Mouse (Mus musculus) lung, postnatal 0 days (tissue): Measurements from ENCODE around the gene C1rl. TPM values are rescaled to one million over a fixed set of nuclear protein-coding genes. Genes with fewer than 3 reads are reported as not detected.

ENCODE experiments used
- ATAC-seq: fragments of 200-750 bp; cut with Nextera tagmentation; 2 replicates; pipeline ENCODE4 v1.8.0; 2017; ENCODE audit warnings: moderate library complexity
- DNase-seq: peaks from one replicate; pipeline ENCODE4 v3.0.0-alpha.2; 2016; ENCODE audit warnings: low spot score
- H3K27ac ChIP-seq: fragments of 300-500 bp; sonication (generic); 2 replicates; pipeline ENCODE4 v1.5.1; 2014; ENCODE audit warnings: antibody characterized with exemption, mild to moderate bottlenecking, low read length, mixed read lengths
- H3K27me3 ChIP-seq: fragments of 300-500 bp; sonication (generic); replicated peaks from 2 replicates; pipeline ENCODE4 v1.6.1; 2014; ENCODE audit warnings: low read length, mixed read lengths; ENCODE audit not compliant: insufficient read depth
- H3K36me3 ChIP-seq: fragments of 300-500 bp; sonication (generic); 2 replicates; pipeline ENCODE4 v1.6.1; 2014; ENCODE audit warnings: low read length, mixed read lengths; ENCODE audit not compliant: insufficient read depth
- H3K4me1 ChIP-seq: fragments of 300-500 bp; sonication (generic); 2 replicates; pipeline ENCODE4 v1.6.1; 2014; ENCODE audit warnings: antibody characterized with exemption, low read depth, low read length, mixed read lengths; ENCODE audit not compliant: insufficient read depth
- H3K4me2 ChIP-seq: fragments of 300-500 bp; sonication (generic); replicated peaks from 2 replicates; pipeline ENCODE4 v1.6.1; 2014; ENCODE audit warnings: low read depth, mild to moderate bottlenecking, low read length, moderate library complexity, mixed read lengths
- H3K4me3 ChIP-seq: fragments of 300-500 bp; sonication (generic); 2 replicates; pipeline ENCODE4 v1.5.1; 2014; ENCODE audit warnings: low read depth, low read length
- H3K9ac ChIP-seq: fragments of 300-500 bp; sonication (generic); replicated peaks from 2 replicates; pipeline ENCODE4 v1.6.1; 2014; ENCODE audit warnings: low read depth, mild to moderate bottlenecking
- H3K9me3 ChIP-seq: fragments of 300-500 bp; sonication (generic); 2 replicates; pipeline ENCODE4 v1.6.1; 2016; ENCODE audit warnings: low read length, mixed read lengths
- CTCF ChIP-seq: IDR thresholded peaks from 2 replicates; pipeline ENCODE4 v1.5.1; 2016; ENCODE audit warnings: antibody characterized with exemption, mild to moderate bottlenecking
- EP300 ChIP-seq: IDR thresholded peaks from 2 replicates; pipeline ENCODE4 v1.6.1; 2016; ENCODE audit warnings: antibody characterized with exemption, mild to moderate bottlenecking, control low read depth
- WGBS: fragments of 180-500 bp; shearing (Covaris S2); extraction: QIAGEN DNeasy Blood & Tissue Kit; methylation state at CpG from one replicate; pipeline ENCODE4 v1.1.7; 2014; 5-methylcytosine and 5-hydroxymethylcytosine counted together
- polyA plus RNA-seq: library from polyadenylated mRNA; unstranded; fragments of >200 nt; fragmentation: Nextera tagmentation; extraction: Ambion mirVana; gene quantifications from 2 replicates; pipeline ENCODE4 v1.2.1, GENCODE M21; 2015

The C1rl gene
- polyA plus RNA-seq, 1 experiment from 2014 or later, result 1.5 TPM

GRCm38 (mm10) chr6:124476796-124477195 lies 16.1 kb upstream of the C1rl start:
- Histone ChIP-seq H3K4me3 (no peak overlapping the region), H3K27ac (no peak overlapping the region), H3K9me3 (no peaks in the 10 kb centered on the region), H3K9ac (no peak overlapping the region), H3K27me3 (no peaks in the 10 kb centered on the region), H3K4me1 (peaks cover 2% of the 10 kb centered on the region; the same call in 1 of the 2 replicates), H3K36me3 (no peaks in the 10 kb centered on the region), H3K4me2 (no peak overlapping the region)
- DNase-seq (no peak), ATAC-seq (no peak)
- TF ChIP-seq EP300, result no peak
- TF ChIP-seq CTCF, result no peak
- WGBS, result 76% methylated on average over 11 of the region's 11 CpGs

DNA sequence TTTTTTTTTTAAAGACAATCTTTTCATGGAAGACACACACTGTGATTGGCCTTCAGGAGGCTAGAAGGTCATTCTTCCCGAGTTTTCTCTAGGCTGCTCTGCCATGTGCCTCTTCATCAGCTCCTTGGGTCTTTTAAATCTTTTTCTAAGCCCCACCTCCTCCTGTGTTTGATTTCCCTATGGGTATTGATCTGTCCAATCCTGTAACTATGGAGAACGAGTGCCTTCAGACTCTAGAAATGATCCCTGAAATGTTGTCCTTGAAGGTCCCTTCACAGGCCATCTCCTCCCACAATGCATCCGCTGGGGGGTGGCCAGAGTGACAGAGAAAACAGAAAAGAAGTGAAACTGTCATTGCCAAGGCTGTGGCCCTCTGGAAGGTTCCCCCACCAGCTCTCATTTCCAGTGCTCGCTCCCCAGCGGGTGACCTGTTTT lies 15.7 kb upstream of the C1rl start:
- H3K27ac ChIP-seq, result 0 out of 2 replicates have a peak overlapping the region, but pooled peaks have one; percentile 45
- H3K9ac ChIP-seq, result no peak overlapping the region
- no peak overlapping the region for H3K4me2 ChIP-seq
- H3K4me3 ChIP-seq, result no peak overlapping the region
- H3K36me3 ChIP-seq, result no peaks in the 10 kb centered on the region
- DNase-seq (no peak), ATAC-seq (no peak)
- WGBS, result 61% methylated on average over 5 of the region's 5 CpGs
- H3K4me1 ChIP-seq, result peaks cover 2% of the 10 kb centered on the region; the same call in 1 of the 2 replicates
- no peaks in the 10 kb centered on the region for H3K27me3 ChIP-seq
- H3K9me3 ChIP-seq, result no peaks in the 10 kb centered on the region
- no peak for TF ChIP-seq CTCF
- no peak for TF ChIP-seq EP300

- Histone ChIP-seq H3K4me3 (no peak overlapping the region), H3K9me3 (no peaks in the 10 kb centered on the region), H3K4me1 (peaks cover 2% of the 10 kb centered on the region; the same call in 1 of the 2 replicates), H3K27ac (peak overlapping the region; percentile 45; the same call in 1 of the 2 replicates), H3K27me3 (no peaks in the 10 kb centered on the region), H3K9ac (no peak overlapping the region), H3K36me3 (no peaks in the 10 kb centered on the region), H3K4me2 (peak overlapping the region; percentile 12; the same call in 1 of the 2 replicates)
- DNase-seq (peak; percentile 94), ATAC-seq (peak; percentile 83)
- 24% methylated on average over 17 of the region's 17 CpGs for WGBS
- no peak for TF ChIP-seq EP300
- no peak for TF ChIP-seq CTCF
Measured at GRCm38 (mm10) chr6:124477922-124478651, 14.8 kb upstream of the C1rl start.

GRCm38 (mm10) chr6:124478874-124479572 lies 13.9 kb upstream of the C1rl start:
- DNase-seq, result no peak
- TF ChIP-seq CTCF (no peak), EP300 (no peak)
- Histone ChIP-seq H3K36me3 (no peaks in the 10 kb centered on the region), H3K4me3 (no peak overlapping the region), H3K9me3 (no peaks in the 10 kb centered on the region), H3K27me3 (no peaks in the 10 kb centered on the region), H3K9ac (no peak overlapping the region), H3K4me1 (peaks cover 2% of the 10 kb centered on the region; the same call in 1 of the 2 replicates), H3K4me2 (no peak overlapping the region), H3K27ac (no peak overlapping the region)
- no peak for ATAC-seq
- WGBS, result 88% methylated on average over 3 of the region's 3 CpGs

GRCm38 (mm10) chr6:124479573-124479930 lies 13.4 kb upstream of the C1rl start:
- WGBS, result 58% methylated on average over 3 of the region's 3 CpGs
- ATAC-seq (peak; percentile 52), DNase-seq (peak; percentile 44)

GRCm38 (mm10) chr6:124480295-124480694 lies 12.6 kb upstream of the C1rl start:
- ATAC-seq, result no peak
- H3K4me2 ChIP-seq, result no peak overlapping the region
- no peaks in the 10 kb centered on the region for H3K27me3 ChIP-seq
- TF ChIP-seq EP300 (no peak), CTCF (peak; percentile 72)
- H3K9me3 ChIP-seq, result no peaks in the 10 kb centered on the region
- no peak overlapping the region for H3K9ac ChIP-seq
- 48% methylated on average over 4 of the region's 4 CpGs for WGBS
- no peak overlapping the region for H3K4me3 ChIP-seq
- DNase-seq, result peak; percentile 71
- H3K27ac ChIP-seq, result no peak overlapping the region
- H3K36me3 ChIP-seq, result no peaks in the 10 kb centered on the region
- H3K4me1 ChIP-seq, result peaks cover 2% of the 10 kb centered on the region; the same call in 1 of the 2 replicates

More at GRCm38 (mm10) chr6:124479573-124479930, 13.4 kb upstream of the C1rl start:
- no peak overlapping the region for H3K27ac ChIP-seq
- no peaks in the 10 kb centered on the region for H3K27me3 ChIP-seq
- TF ChIP-seq CTCF, result no peak
- no peak for TF ChIP-seq EP300
- H3K4me2 ChIP-seq, result no peak overlapping the region
- H3K4me3 ChIP-seq, result no peak overlapping the region
- H3K4me1 ChIP-seq, result peaks cover 2% of the 10 kb centered on the region; the same call in 1 of the 2 replicates
- no peaks in the 10 kb centered on the region for H3K9me3 ChIP-seq
- H3K36me3 ChIP-seq, result no peaks in the 10 kb centered on the region
- H3K9ac ChIP-seq, result no peak overlapping the region
